Mouse (Mus musculus) forelimb bud, embryonic 11.5 days (tissue): ENCODE measurements around the gene Cnot6.

Source experiments
- DNase-seq: peaks from one replicate; pipeline ENCODE4 v3.0.0-alpha.2; 2012; ENCODE audit warnings: low read depth, low spot score

Cnot6 gene

DNA sequence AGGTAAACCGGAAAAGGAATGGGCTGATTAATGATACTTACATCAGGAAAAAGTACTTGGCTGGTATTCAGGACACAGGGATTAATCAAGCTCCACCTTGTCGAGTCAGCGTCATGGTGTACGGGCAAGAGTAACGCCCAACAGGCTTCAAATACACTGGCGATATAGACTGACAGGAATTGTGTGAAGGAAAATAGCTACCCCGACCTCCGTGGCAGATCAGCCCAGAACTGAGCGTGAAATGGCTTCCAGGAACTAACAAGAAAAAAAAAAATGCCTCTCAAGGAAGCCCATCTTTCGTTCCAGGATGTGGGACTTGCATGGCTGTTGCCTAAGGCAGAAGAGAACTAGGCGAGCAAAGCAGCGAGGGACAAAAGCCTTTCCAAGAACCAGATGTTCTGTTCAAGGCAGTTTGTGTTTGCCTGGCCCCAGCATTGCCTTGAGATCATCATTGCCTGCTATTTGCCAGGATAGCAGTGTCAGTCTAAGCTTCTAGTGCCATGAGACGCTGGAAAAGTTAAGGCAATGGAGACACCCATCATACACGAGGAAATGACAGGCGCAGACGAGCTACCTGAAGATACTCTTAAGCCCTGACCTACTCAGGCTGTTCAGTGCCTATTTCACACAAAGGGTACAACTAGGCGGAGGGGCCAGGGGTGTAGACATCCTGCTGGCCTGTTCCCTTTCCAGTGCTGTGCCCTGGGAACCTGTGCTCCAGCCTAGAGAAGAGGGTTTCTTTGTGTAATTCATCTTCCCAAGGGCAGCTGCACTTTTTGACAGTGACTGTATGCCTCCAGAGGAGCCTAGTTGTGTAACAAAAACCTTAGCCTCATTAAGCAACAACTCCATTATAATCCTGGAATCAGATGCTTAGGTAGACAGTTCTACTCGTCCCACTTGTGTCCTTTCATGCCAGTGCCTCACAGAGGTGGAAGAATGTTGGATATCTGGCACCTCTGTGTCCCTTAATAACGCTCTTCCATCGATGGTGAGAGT is 1.1 kb upstream of the Cnot6 start:
- peak; percentile 50 for DNase-seq

- DNase-seq, result peak; percentile 64
Observed at GRCm38 (mm10) chr11:49711981-49712554, 455 bp downstream of the Cnot6 start.

DNA sequence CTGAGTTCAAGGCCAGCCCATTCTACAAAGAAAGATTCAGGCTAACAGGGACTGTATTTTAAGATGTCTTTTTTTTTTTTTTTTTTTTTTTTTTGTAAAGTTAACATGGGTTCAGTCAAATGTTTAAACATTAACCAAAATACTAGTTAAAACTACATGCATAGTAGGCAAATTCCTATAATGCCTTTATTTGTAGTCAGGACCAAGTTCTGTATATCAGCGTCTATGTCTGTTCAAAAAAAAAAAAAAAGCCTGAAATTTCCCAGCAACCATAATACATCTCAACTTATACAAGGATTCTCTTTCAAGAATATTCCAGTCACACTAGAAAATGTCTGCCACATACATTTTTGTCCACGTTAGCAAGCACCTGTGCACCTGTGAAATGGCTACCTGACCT is 1.9 kb downstream of the Cnot6 start:
- DNase-seq, result no peak

DNA sequence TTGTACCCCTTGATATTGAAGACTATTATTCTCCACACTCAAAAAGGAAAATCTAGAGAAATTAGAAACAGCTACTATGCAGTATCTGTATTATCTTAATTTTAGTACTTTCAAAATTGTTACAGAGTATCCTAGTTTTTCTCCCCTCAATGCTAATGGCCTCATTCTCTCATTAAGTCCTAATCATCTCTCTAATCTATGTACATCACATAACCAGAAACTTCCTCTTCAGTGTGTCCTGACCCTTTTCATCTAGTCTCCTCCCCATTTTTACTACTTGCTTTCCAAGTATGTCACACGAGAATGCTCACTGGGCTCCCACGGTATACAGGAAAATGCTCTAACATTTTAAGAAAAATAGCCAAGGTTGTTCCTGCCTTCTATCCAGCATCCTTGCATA is 4.7 kb downstream of the Cnot6 start:
- DNase-seq, result no peak

- DNase-seq, result no peak
Observed at GRCm38 (mm10) chr11:49704804-49705203, 7.7 kb downstream of the Cnot6 start.

- no peak for DNase-seq
Observed at GRCm38 (mm10) chr11:49702014-49702413, 10.5 kb downstream of the Cnot6 start.

GRCm38 (mm10) chr11:49699079-49699478 is 13.4 kb downstream of the Cnot6 start:
- no peak for DNase-seq

GRCm38 (mm10) chr11:49697779-49698178 is 14.7 kb downstream of the Cnot6 start:
- DNase-seq, result no peak

GRCm38 (mm10) chr11:49696472-49696871 is 16.1 kb downstream of the Cnot6 start:
- DNase-seq, result no peak

DNA sequence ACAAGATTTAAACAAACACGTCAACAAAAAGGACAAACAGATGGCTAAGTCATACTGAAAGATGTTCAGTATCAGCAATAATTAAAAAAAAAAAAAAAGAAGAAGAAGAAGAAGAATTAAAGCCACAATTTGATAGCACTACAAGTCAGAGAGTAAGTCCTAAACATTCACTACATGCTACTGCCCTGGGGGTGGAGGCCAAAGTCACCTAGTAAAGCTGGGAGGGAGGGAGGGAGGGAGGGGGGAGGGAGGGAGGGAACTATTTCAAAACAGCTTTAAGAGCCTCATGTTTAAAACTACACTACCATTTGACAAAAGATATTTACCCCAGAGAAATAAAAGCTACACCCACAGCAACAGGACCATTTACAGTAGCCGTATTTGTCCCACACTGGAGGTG is 16.8 kb downstream of the Cnot6 start:
- no peak for DNase-seq

- no peak for DNase-seq
Observed at GRCm38 (mm10) chr11:49695013-49695412, 17.5 kb downstream of the Cnot6 start.

DNA sequence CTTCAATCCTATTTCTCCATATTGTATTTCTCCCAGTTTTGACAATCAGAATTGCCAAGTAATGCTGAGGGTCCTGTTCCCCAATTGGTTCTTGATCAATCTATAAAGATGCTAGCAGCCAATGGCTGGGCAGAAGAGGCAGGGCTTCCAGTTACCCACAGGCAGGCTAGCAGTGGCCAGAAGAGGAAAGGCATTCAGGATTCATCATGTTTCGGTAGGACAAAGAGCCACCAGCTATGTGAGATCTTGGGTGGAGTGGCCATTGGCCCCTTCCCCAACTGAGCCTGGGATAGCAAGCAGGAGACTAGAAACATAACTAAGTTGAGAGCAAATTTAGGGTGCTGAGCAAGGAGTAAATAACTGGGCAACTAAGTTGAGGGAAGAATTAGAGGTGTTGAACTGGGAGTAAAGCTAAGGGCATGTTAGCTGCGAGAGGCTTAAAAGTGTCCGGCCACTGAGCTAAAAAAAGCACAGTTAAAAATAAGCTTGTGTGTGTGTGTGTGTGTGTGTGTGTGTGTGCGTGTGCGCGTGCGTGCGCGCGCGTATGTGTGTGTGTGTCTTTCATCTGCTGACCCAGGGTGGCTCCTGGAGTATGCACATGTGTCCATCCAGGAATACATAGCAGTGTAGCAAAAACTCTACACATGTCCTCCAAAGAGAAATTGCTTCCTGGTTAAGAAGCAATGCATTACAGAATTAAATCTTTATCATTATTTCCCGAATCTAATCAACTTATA is 28.1 kb downstream of the Cnot6 start:
- DNase-seq, result no peak

- DNase-seq, result no peak
Observed at GRCm38 (mm10) chr11:49673433-49673832, 39.1 kb downstream of the Cnot6 start.

GRCm38 (mm10) chr11:49665462-49665861 is 47.1 kb downstream of the Cnot6 start:
- no peak for DNase-seq

- no peak for DNase-seq
Observed at GRCm38 (mm10) chr11:49664262-49665140, 48.0 kb downstream of the Cnot6 start.

DNA sequence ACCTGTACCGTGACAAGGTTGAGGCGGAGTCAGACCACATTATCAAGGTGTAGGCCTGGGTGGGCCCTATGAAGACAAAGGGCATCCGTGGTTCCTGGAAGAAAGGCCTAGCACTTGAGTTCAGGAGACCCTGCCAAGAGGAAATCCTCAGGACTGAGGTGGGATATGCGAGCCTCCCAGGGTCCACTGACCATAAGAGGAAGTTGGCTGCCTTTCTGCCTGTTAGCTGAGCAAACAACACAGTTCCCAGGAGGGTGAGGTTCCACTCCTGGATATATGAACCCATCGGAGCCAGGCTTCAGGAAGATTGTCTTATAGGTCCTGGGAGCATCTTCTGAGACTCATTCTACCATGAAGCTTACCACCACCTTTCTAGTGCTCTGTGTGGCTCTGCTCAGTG is 49.2 kb downstream of the Cnot6 start, which contains the start of gene Scgb3a1:
Scgb3a1 (plus strand) TSS at position 301 of the 400 bp plus-strand sequence.
- DNase-seq, result no peak

DNA sequence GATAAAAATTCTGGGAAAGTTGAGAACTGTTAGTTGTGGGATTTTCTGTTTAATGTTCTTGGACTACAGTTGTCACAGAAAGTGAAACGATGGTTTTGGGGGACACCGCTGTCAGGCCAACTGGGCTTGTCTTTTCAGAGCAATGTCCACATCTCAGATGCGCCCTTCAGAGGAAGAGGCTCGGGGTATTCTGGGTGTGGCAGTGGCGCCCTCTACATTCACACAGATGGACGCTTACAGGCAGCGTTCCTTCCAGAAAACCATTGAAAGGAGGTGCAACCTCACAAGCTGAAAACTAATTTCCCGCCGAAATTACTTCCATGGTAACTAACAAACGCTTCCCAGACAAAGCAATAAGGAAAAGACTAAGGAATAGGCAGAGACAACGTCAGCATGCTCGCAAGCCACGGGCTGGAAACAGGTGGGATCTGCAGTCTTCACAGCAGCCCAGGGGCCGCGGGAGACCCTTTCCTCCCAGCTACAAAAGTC is 50.2 kb downstream of the Cnot6 start:
- no peak for DNase-seq

DNA sequence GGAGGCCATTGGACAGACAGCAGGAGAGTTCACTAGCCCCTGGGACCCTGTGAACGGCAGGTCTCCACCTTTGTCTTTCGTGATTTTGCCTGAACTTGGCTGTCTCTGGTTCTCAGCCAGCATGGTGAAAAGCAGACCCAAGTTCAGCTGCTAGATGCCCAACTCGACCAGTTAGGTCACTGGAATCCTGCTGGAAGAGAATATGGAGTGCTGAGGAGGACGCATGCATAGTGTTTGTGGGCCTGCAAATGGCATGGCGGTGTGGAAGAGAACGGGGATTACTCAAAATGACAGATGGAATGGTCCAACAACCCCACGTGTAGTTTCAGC is 53.1 kb downstream of the Cnot6 start:
- no peak for DNase-seq

DNA sequence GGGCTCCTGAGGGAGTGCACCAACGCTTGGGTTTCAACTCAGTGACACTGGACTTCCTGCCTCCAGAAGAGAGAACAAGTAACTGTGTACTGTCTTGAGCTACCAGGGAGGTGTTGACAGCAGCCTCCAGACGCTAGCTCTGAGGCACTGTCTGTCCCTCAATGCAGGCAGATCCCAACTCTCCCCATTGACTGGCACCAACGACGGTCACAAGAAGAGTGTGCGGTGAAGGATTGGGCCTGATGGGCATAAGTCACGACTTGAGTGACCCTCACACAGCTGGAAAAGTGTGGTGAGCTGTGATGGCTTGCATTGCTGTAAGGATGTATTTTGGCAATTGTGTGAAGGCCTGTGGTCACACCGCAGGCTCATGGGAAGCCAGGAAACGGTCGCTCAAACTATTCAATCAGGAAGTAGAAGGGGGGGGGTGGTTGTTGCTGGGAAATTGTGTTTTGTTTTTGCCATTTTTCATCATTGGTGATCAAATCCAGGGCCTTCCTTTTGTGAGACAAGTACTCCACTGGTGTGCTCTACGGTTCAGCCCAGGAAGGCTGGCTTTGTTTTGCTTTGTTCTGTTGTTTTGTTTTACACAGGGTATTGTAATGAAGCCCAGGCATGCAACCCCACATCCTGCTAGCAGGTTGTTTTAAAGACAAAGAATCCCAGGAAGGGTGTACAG is 53.6 kb downstream of the Cnot6 start:
- DNase-seq, result no peak

DNA sequence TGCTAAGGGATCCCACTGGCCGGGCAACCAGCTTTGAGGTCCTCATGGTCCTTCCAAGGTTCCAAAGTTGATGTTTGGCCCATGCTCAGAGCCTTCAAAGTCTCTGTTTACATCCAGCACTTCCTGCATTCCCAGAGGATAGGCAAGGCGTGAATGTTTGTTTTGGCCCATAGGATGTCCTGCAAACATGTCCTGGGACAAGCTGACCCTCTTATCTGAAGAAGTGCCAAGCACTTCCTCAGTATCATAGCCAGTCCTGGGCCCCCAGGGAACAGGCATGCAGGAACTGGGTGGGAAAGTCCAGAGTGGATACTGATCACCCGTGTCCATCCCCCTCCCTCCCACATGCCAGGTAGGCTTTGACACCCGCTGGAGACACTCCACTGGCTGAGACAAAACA is 54.5 kb downstream of the Cnot6 start:
- no peak for DNase-seq

DNA sequence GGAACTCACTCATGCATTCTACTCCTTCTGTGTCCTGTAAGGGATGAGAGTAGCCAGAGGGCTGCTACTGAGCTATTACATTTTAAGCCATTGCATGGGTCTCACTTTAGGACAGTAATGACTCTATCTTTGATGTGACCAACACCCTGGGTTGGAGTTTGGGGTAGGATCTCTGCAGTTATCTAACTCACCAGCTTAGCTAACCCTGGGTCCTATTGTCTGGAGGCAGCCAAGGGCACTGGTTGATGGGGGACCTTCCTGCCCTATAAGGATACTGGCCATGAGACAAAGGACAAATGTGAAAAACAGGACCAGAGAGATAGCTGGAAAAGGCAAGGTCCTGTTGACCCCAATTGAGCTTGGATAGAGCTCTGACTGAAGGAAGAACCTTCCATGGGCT is 57.0 kb downstream of the Cnot6 start:
- DNase-seq, result no peak
